13 mouse cellular contexts compared by ENCODE assay signal in genomic region chr6:96909061-96909480, GRCm38 (mm10).
DNase-seq lines count a peak whose midpoint lies in the region; ATAC-seq lines count a peak whose summit lies in the region.
"Had no signal": no experiment of that assay in that cellular context is flagged by ENCODE, and none has a peak within 500 bp of the region (broad histone marks: within the 10 kb centered on the region; RNA-seq: fewer than 3 reads in every experiment).

No protein-coding gene starts in this region.

- ATAC-seq in embryonic facial prominence, embryonic 14.5 days (ENCODE audit: low read depth): peak; percentile 18; the same call in 1 of the 2 replicates
- ATAC-seq in midbrain, embryonic 13.5 days: peak; percentile 65; the same call in 1 of the 2 replicates
- ATAC-seq: CD4-positive, CD25-positive, alpha-beta regulatory T cell, adult 4 months; liver, embryonic 12.5 days; lung, postnatal 0 days had no signal

- H3K9ac ChIP-seq in embryonic facial prominence, embryonic 14.5 days (ENCODE audit: low read depth, low read length): no peak overlapping the region
- no peak overlapping the region for H3K9ac ChIP-seq in midbrain, embryonic 13.5 days (replicated peaks)
- H3K9ac ChIP-seq: heart, embryonic 13.5 days; liver, embryonic 12.5 days; midbrain, embryonic 12.5 days had no signal

- H3K9me3 ChIP-seq in embryonic facial prominence, embryonic 14.5 days (ENCODE audit: control insufficient read depth, low read length): no peaks in the 10 kb centered on the region
- H3K9me3 ChIP-seq in embryonic facial prominence, embryonic 10.5 days: no peaks in the 10 kb centered on the region
- H3K9me3 ChIP-seq in midbrain, embryonic 13.5 days: no peaks in the 10 kb centered on the region
- no peaks in the 10 kb centered on the region for H3K9me3 ChIP-seq in midbrain, embryonic 10.5 days (replicated peaks)
- H3K9me3 ChIP-seq: heart, embryonic 13.5 days; liver, embryonic 12.5 days; midbrain, embryonic 12.5 days had no signal

- no peak overlapping the region for H3K4me2 ChIP-seq in embryonic facial prominence, embryonic 14.5 days (ENCODE audit: low read depth, low read length)
- 0 out of 2 replicates have a peak overlapping the region, but pooled peaks have one; percentile 11 for H3K4me2 ChIP-seq in midbrain, embryonic 13.5 days (replicated peaks)
- H3K4me2 ChIP-seq: heart, embryonic 13.5 days; liver, embryonic 12.5 days; midbrain, embryonic 12.5 days had no signal

- no peaks in the 10 kb centered on the region for H3K36me3 ChIP-seq in embryonic facial prominence, embryonic 14.5 days (ENCODE audit: control insufficient read depth, insufficient read depth, low read length)
- H3K36me3 ChIP-seq in embryonic facial prominence, embryonic 10.5 days (replicated peaks): no peaks in the 10 kb centered on the region
- no peaks in the 10 kb centered on the region for H3K36me3 ChIP-seq in midbrain, embryonic 13.5 days
- no peaks in the 10 kb centered on the region for H3K36me3 ChIP-seq in midbrain, embryonic 10.5 days
- H3K36me3 ChIP-seq: heart, embryonic 13.5 days; liver, embryonic 12.5 days; midbrain, embryonic 12.5 days had no signal

- no peak overlapping the region for H3K4me3 ChIP-seq in embryonic facial prominence, embryonic 14.5 days (ENCODE audit: low read depth, low read length)
- no peak overlapping the region for H3K4me3 ChIP-seq in embryonic facial prominence, embryonic 10.5 days
- no peak overlapping the region for H3K4me3 ChIP-seq in midbrain, embryonic 13.5 days (replicated peaks)
- H3K4me3 ChIP-seq in midbrain, embryonic 10.5 days: no peak overlapping the region
- H3K4me3 ChIP-seq: heart, embryonic 13.5 days; liver, embryonic 12.5 days; midbrain, embryonic 12.5 days had no signal

- no peaks in the 10 kb centered on the region for H3K4me1 ChIP-seq in embryonic facial prominence, embryonic 14.5 days (ENCODE audit: control insufficient read depth, insufficient read depth, low read length)
- H3K4me1 ChIP-seq in embryonic facial prominence, embryonic 10.5 days: peaks cover 4% of the 10 kb centered on the region; the same call in 1 of the 2 replicates
- H3K4me1 ChIP-seq in midbrain, embryonic 13.5 days (replicated peaks): 0 out of 2 replicates have a peak, but pooled peaks cover 5% of the 10 kb centered on the region
- H3K4me1 ChIP-seq in midbrain, embryonic 10.5 days: no peaks in the 10 kb centered on the region
- H3K4me1 ChIP-seq: heart, embryonic 13.5 days; liver, embryonic 12.5 days; midbrain, embryonic 12.5 days had no signal

- H3K27ac ChIP-seq in embryonic facial prominence, embryonic 14.5 days (replicated peaks; ENCODE audit: low read depth, low read length): no peak overlapping the region
- H3K27ac ChIP-seq in embryonic facial prominence, embryonic 10.5 days (replicated peaks): no peak overlapping the region
- peak overlapping the region; percentile 30; the same call in 1 of the 2 replicates for H3K27ac ChIP-seq in midbrain, embryonic 13.5 days
- H3K27ac ChIP-seq in midbrain, embryonic 10.5 days (replicated peaks): no peak overlapping the region
- H3K27ac ChIP-seq: heart, embryonic 13.5 days; liver, embryonic 12.5 days; midbrain, embryonic 12.5 days had no signal

- DNase-seq in embryonic facial prominence, embryonic 14.5 days (ENCODE audit: low spot score): no peak
- no peak for DNase-seq in embryonic facial prominence, embryonic 10.5 days (ENCODE audit: low spot score)
- DNase-seq in midbrain, embryonic 10.5 days (ENCODE audit: low spot score): no peak
- DNase-seq in mesoderm, embryonic 11.5 days (ENCODE audit: low read depth, low spot score): peak; percentile 8
- peak; percentile 68 for DNase-seq in retina, postnatal 1 day
- no peak for DNase-seq in layer of hippocampus, postnatal 14 days (ENCODE audit: low spot score in 2 of 2)
- DNase-seq: cerebellum, postnatal 25 days had no signal

- H3K27me3 ChIP-seq in embryonic facial prominence, embryonic 14.5 days (replicated peaks; ENCODE audit: control insufficient read depth, insufficient read depth, low read length): no peaks in the 10 kb centered on the region
- H3K27me3 ChIP-seq in embryonic facial prominence, embryonic 10.5 days (replicated peaks; ENCODE audit: low read depth, poor library complexity, severe bottlenecking): no peaks in the 10 kb centered on the region
- no peaks in the 10 kb centered on the region for H3K27me3 ChIP-seq in midbrain, embryonic 13.5 days
- H3K27me3 ChIP-seq in midbrain, embryonic 10.5 days (ENCODE audit: low read depth, poor library complexity, severe bottlenecking): no peaks in the 10 kb centered on the region
- H3K27me3 ChIP-seq: heart, embryonic 13.5 days; liver, embryonic 12.5 days; midbrain, embryonic 12.5 days had no signal

- WGBS in embryonic facial prominence, embryonic 14.5 days: 39% methylated on average over 8 of the region's 8 CpGs
- WGBS in embryonic facial prominence, embryonic 10.5 days: 54% methylated on average over 8 of the region's 8 CpGs
- 42% methylated on average over 8 of the region's 8 CpGs for WGBS in midbrain, embryonic 13.5 days
- 65% methylated on average over 8 of the region's 8 CpGs for WGBS in midbrain, embryonic 10.5 days

Comparison
In these comparisons a context has a peak if more than half of its experiments do, and no peak if none do; other contexts are left out.
1. DNase-seq: peak in mesoderm, embryonic 11.5 days (single experiment) and retina, postnatal 1 day (single experiment); none in embryonic facial prominence, embryonic 14.5 days (single experiment), embryonic facial prominence, embryonic 10.5 days (single experiment), midbrain, embryonic 10.5 days (single experiment) and layer of hippocampus, postnatal 14 days (0 of 2).